Mouse (Mus musculus): Measurements from ENCODE around the gene Aida.
"Not testable (repeated sequence)": the region's sequence is repeated elsewhere in the genome, so short reads cannot be mapped to it uniquely, and the experiment has no call there.

Aida gene

GRCm38 (mm10) chr1:183296465-183296864 lies at the start of gene Aida:
Aida (plus strand) TSS chr1:183296590.
- no peak for DNase-seq (ENCODE audit: low read depth, low spot score)

- no peak for DNase-seq (ENCODE audit: low read depth, low spot score)
Measured at GRCm38 (mm10) chr1:183248144-183248543, 48.2 kb upstream of the Aida start.

- no peak for DNase-seq (ENCODE audit: low read depth, low spot score)
Measured at GRCm38 (mm10) chr1:183250612-183251011, 45.8 kb upstream of the Aida start.

- DNase-seq (ENCODE audit: low read depth, low spot score): no peak
Measured at GRCm38 (mm10) chr1:183251818-183252217, 44.6 kb upstream of the Aida start.

- DNase-seq (ENCODE audit: low read depth, low spot score): no peak
Measured at GRCm38 (mm10) chr1:183252574-183252973, 43.8 kb upstream of the Aida start.

GRCm38 (mm10) chr1:183264145-183265008 lies 32.0 kb upstream of the Aida start:
- DNase-seq (ENCODE audit: low read depth, low spot score): no peak

GRCm38 (mm10) chr1:183265921-183266467 lies 30.4 kb upstream of the Aida start:
- no peak for DNase-seq (ENCODE audit: low read depth, low spot score)

GRCm38 (mm10) chr1:183267666-183268065 lies 28.7 kb upstream of the Aida start:
- DNase-seq (ENCODE audit: low read depth, low spot score): no peak

- DNase-seq (ENCODE audit: low read depth, low spot score): peak; percentile 46
Measured at GRCm38 (mm10) chr1:183272867-183273818, 23.2 kb upstream of the Aida start.

- no peak for DNase-seq (ENCODE audit: low read depth, low spot score)
Measured at GRCm38 (mm10) chr1:183274385-183274784, 22.0 kb upstream of the Aida start.

GRCm38 (mm10) chr1:183275763-183276162 lies 20.6 kb upstream of the Aida start:
- DNase-seq (ENCODE audit: low read depth, low spot score): no peak

GRCm38 (mm10) chr1:183288351-183288750 lies 8.0 kb upstream of the Aida start:
- no peak for DNase-seq (ENCODE audit: low read depth, low spot score)

GRCm38 (mm10) chr1:183289576-183289975 lies 6.8 kb upstream of the Aida start:
- DNase-seq (ENCODE audit: low read depth, low spot score): no peak

- DNase-seq (ENCODE audit: low read depth, low spot score): peak; percentile 80
Measured at GRCm38 (mm10) chr1:183296877-183297383, 540 bp downstream of the Aida start, which contains the start of gene Brox. Brox (minus strand) TSS chr1:183297269.

GRCm38 (mm10) chr1:183297473-183297885 lies 1.1 kb downstream of the Aida start:
- DNase-seq (ENCODE audit: low read depth, low spot score): peak; percentile 24

GRCm38 (mm10) chr1:183297886-183298489 lies 1.6 kb downstream of the Aida start:
- peak; percentile 33 for DNase-seq (ENCODE audit: low read depth, low spot score)

- peak; percentile 98 for DNase-seq (ENCODE audit: low read depth, low spot score)
Measured at GRCm38 (mm10) chr1:183299161-183299560, 2.8 kb downstream of the Aida start.

- DNase-seq (ENCODE audit: low read depth, low spot score): no peak
Measured at GRCm38 (mm10) chr1:183307555-183307954, 11.2 kb downstream of the Aida start.

- no peak for DNase-seq (ENCODE audit: low read depth, low spot score)
Measured at GRCm38 (mm10) chr1:183308476-183308875, 12.1 kb downstream of the Aida start.

GRCm38 (mm10) chr1:183309601-183310000 lies 13.2 kb downstream of the Aida start:
- not testable (repeated sequence) for DNase-seq (ENCODE audit: low read depth, low spot score)

- DNase-seq (ENCODE audit: low read depth, low spot score): no peak
Measured at GRCm38 (mm10) chr1:183312076-183312475, 15.7 kb downstream of the Aida start.

All from forelimb bud, embryonic 11.5 days (tissue).